Mouse (Mus musculus) thymus, postnatal 14 days (tissue): ENCODE data around the gene Stk4.

ENCODE experiments used
- DNase-seq: peaks from one replicate; pipeline ENCODE4 v3.0.0; 2021

Stk4 gene

DNA sequence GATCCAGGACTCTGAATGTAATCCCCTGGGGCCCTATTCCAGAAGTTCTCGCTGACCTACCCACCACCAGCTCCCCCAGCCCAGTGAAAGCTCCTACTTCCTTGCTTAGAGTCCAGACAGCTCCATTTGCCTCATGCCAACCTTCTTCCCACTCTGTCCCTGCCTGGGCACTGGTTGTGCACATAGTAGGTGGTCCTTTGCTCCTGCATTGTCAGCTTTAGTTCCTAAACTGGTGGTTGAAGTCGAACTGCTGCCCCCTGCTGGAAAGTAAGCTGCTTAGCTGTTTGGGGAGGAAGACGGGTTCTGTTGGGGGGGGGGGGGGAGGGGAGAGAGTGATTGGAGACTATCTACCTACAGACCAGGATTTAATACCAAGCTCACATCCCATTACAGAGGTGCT lies 110.0 kb downstream of the Stk4 start:
- DNase-seq: peak; percentile 56

DNA sequence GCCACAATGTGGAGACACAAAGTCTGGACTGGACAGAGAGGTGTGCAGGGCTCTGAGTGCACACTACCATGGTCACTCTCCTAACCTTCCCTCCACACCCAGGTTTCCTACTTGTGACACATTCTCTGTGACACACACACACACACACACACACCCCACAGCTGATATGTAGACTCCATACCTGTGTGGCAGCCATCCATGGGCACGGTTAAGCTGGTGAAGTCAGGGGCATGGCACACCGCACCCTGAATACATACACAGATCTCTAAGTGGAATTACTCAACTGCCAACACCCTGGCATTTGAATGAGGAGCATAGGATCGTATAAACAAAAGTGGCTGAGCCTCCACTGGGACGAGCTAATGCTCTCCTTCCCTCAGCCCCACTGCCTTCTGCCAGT lies 110.6 kb downstream of the Stk4 start:
- DNase-seq: no peak

DNA sequence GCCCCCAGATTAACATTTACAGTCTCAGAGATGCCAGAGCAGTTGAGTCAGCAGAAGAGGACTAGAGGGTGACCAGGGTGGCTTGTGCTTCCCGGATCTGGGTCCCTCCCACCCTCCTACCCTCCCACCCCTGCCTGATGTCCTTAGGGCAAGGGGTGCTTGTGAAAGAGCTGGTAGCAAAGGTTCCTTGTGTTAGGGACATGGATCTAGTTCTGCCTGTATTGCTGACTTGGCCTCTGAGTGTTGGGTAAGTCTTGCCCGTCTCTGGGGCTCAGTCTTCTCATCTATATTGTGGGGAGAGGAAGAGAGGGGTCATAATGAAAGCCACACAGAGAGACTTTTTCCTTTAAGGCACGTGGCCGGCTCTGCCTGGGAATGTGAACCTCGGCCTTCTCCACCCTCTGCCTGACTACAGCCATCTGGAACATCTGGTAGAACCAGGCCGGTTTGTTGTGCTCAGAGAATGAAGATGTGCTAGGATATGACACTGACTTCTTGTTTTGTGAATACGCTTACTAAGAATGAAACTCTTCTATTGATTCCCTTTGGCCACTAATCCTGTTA lies 112.7 kb downstream of the Stk4 start, which contains the start of gene Wfdc5:
Wfdc5 (minus strand) TSS at position 51 of the 564 bp plus-strand sequence.
- DNase-seq: no peak

DNA sequence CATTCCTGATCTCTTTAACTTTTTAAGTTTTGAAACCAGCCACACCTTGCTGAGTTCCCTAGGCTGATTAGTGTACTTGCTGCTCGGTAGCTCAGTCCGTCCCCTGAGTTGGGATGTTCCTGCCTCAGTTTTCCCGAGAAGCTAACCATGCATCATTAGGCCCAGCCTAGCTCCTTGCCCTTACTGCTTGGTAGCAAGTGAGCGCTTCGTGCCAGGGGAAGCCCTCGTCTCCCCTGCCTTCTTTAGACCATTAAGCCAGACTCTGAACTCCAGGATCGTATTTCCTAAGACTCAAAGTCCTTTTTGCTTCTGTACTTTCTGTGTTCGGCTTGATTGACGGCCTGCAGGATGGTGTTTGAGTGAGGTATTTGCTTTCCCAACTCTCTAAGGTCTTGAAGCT lies 113.2 kb downstream of the Stk4 start:
- DNase-seq: no peak

DNA sequence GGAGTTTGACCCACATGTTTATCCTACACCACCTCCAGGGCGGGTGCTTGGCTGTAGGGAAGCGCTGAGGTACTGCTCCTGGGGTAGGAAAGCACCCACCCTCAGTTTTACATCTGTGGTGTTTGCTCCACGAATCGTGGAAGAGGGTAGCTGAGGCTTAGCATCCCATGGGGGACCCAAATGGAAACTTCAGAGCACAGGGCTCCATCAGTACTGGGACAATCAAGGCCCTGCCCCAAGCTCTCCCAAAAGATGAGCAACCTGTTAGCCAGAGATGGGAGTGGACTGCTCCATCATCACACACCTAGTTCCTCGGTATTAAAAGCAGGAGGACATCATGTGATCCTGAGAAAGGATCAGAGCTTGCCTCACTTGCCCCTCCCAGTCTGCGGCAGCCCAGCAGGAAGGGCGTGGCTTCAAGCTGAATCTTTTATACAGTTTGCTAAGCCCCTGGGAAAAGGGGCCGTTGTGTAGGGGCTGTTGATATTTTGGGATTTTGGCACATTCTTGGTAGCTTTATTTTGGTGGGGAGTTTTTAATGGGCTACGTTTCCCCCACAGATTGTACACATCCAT lies 114.1 kb downstream of the Stk4 start:
- no peak for DNase-seq

DNA sequence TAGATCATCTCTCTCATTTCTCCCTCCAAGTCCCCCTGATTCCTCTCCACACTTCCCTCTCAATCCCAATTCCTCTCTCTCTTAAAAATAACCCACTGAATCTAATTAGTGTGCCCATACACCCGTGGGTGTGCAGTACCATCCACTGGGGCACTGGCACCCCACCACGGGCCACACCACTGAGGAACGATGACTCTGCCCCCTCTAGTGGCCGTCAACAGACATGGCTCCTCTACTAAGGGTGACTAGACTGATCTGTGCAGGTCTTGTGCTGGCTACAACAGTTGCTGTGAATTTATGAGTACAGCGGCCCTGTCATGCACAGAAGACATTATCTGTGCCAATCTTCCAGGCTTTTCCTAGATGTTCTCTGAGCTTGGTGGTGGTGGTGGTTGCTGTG lies 118.6 kb downstream of the Stk4 start:
- peak; percentile 32 for DNase-seq

DNA sequence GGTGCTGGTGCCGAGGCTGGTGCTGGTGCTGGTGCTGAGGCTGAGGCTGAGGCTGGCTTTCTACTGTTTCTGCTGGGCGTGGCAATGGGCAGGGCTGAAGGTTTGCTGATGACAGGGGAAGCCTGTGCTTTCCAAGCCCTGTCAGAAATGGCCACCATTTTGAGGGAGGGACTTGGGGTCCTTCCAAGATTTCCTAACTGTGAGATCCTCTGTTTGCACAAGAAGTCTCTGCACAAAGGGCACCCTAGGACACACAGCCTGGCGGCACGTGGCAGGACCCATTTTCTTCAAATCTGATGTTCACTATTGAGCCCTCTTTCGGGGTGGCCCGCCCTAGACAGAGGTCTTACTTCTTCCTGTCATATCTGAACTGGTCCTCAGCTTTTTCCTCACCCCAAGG lies 120.5 kb downstream of the Stk4 start, which contains the start of gene Wfdc12:
Wfdc12 (minus strand) TSS at position 33 of the 400 bp plus-strand sequence.
- DNase-seq: no peak

DNA sequence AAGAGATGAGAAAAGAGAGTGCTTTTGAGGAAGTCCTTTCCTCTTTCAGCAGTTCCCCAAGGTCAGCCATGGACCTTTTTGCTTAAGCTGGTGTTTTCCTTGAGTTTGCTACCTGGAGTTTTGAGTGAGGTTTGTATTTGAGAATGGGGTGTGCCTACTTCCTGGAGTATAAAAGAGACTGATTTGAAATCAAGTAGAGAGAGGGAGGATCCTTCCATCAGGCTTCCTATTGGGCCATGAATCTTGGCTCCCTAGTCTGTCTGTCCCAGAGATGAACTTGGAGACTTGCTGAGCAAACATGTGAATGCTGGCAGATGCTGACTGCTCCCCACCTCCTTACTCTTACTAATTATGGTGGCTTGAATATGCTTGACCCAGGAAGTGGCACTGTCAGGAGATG lies 122.2 kb downstream of the Stk4 start:
- DNase-seq: no peak

DNA sequence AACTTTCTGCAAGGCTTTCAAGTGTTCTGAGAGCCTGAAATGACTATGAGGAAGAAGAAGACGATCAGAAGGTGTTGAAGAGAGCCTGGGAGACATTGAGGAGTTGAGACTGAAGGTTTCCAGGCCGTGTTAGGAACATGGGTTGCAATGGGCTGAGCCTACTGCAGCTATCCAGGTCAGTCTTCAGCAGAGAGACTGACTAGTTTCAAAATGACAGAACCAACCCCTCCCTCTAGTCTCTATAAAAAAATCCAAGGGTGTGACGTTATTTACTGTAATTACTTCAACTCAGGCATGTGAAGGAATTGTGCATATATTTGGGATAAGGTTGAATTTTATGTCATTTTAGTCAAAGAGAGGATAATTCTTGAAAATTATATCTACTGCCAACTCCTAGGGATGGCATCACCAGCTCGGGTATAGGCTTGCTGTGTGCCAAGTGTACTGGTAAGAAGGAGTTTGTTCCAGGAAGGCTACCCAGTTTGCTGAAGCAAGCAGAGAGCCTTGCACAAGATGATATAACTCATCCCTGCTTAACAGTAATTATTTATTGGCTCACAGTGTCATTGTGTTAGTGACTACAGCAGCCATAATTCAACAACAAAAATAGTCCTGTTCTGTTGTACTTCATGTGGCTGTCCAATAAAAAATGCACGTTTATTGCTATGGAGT lies 125.0 kb downstream of the Stk4 start:
- DNase-seq: no peak

DNA sequence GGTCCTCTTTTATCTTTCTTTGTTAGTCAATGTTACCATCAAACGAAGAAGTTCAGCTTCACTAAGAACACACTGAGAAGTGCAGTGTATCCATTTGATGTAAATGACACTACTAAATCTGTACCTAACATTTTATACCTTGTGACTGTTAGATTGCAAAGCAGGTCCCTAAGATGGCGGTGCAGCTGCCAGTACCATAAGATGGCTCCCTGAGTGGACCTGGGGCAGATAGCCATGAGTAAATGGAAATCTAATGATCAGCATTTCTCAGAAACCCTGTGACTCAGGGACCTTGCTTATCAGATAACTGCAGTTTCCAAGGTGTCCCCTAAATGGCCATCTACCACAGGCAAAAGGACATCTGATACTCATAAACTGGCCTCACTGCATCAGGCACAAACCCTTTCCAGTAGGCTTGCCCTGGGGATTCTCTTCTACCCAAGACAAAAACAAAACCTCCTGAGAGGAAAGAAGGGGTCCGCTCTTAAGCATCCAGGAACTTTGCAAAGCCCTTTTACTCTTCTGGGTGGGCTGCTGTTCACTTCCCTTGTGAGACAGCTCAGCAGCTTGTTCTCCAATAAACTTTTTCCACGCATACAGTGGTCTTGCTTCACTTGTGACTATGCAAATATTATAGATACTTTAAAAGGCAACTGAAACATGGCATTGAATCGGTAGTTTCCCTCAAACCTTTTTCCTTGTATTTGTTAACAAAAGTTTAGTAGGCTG lies 126.0 kb downstream of the Stk4 start:
- no peak for DNase-seq

DNA sequence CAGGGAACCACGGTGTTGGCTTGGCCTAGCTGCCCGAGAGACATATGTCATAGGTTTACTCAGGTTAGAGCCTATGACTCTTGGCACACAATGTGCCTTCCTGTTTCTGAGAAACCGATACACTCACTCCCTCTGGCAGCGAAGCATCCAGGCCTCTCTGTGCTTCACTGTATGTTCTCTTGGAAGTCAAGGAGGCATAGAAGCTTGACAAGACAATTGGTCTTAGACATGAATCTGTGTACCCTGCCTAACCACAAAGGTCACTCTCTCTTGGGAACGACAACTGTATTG lies 126.5 kb downstream of the Stk4 start:
- no peak for DNase-seq

DNA sequence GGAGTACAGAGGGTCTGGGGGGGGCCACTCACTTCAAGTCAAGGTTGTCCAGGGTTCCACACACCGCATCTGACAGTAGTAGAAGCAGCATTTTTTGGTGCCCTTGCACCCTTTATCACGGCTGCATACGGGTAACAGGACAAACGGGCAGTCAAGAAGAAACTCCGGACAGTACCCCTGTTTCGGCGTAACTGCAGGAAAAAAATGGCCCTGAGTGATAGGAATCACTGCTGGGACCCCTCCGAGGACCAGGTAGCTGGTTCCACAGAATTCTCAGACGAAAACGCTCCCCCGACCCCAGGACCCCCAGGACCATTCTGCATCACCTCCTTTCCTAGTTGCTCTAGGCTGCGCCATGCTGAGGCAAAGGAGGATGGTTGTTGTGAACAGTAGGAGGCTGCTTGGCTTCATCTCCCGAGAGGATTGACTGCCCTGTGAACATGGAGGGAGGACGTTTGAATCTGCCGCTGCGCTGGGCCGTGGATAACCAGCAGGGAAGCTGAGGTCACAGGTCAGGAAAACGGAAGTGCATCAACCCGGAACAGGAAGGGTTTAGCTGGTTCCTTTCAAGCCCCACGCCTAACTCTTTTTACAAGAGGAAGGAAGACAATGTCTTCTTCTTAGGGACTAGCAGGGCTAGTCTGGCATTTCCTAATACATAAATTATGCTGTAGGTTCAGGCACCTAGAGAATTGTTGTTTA lies 129.7 kb downstream of the Stk4 start, which contains the start of gene Wfdc15a:
Wfdc15a (minus strand) TSS at position 505 of the 702 bp plus-strand sequence.
- no peak for DNase-seq
